Mouse (Mus musculus) megakaryocyte, adult 5-6 weeks (primary cell): ENCODE data around the gene Tmem255b. TPM values are rescaled to one million over a fixed set of nuclear protein-coding genes. Genes with fewer than 3 reads are reported as not detected.

Experiments
- ATAC-seq: 2 replicates; pipeline ENCODE4 v1.8.0; 2016; ENCODE audit warnings: mild to moderate bottlenecking, inconsistent platforms; ENCODE audit not compliant: poor library complexity, severe bottlenecking
- total RNA-seq, 2 experiments: library from RNA; stranded (forward) in 1 of 2; stranded (reverse) in 1 of 2; fragments of 153-499, 151-499 nt in 1 of 2; fragments of 221-1000, 200-1000 nt in 1 of 2; gene quantifications; 2 replicates each; pipeline versions ENCODE4 v1.2.3 to v1.2.4; 2015 to 2017

Gene Tmem255b
- total RNA-seq, 2 experiments from 2014 or later, result not detected

- ATAC-seq, result no peak
Observed at GRCm38 (mm10) chr8:13489986-13490910, 55.3 kb downstream of the Tmem255b start.

GRCm38 (mm10) chr8:13491491-13492010 lies 56.6 kb downstream of the Tmem255b start:
- no peak for ATAC-seq

- no peak for ATAC-seq
Observed at GRCm38 (mm10) chr8:13492198-13492995, 57.4 kb downstream of the Tmem255b start.

- ATAC-seq, result no peak
Observed at GRCm38 (mm10) chr8:13493011-13493410, 58.0 kb downstream of the Tmem255b start.

- ATAC-seq, result peak; percentile 33; the same call in 1 of the 2 replicates
Observed at GRCm38 (mm10) chr8:13493858-13494631, 59.1 kb downstream of the Tmem255b start, which contains the start of gene Gas6. Gene Gas6, minus strand, starts transcription at chr8:13494490.

GRCm38 (mm10) chr8:13501221-13501620 lies 66.2 kb downstream of the Tmem255b start:
- ATAC-seq, result no peak

GRCm38 (mm10) chr8:13503936-13504606 lies 69.1 kb downstream of the Tmem255b start:
- no peak for ATAC-seq

- no peak for ATAC-seq
Observed at GRCm38 (mm10) chr8:13504894-13505674, 70.1 kb downstream of the Tmem255b start.

GRCm38 (mm10) chr8:13506849-13507248 lies 71.9 kb downstream of the Tmem255b start:
- ATAC-seq, result no peak

GRCm38 (mm10) chr8:13507284-13507937 lies 72.4 kb downstream of the Tmem255b start:
- no peak for ATAC-seq

GRCm38 (mm10) chr8:13512016-13512415 lies 77.0 kb downstream of the Tmem255b start:
- no peak for ATAC-seq

- no peak for ATAC-seq
Observed at GRCm38 (mm10) chr8:13512677-13513076, 77.7 kb downstream of the Tmem255b start.

GRCm38 (mm10) chr8:13513556-13514370 lies 78.8 kb downstream of the Tmem255b start:
- no peak for ATAC-seq

- ATAC-seq, result no peak
Observed at GRCm38 (mm10) chr8:13516011-13516442, 81.0 kb downstream of the Tmem255b start.

- no peak for ATAC-seq
Observed at GRCm38 (mm10) chr8:13516728-13517127, 81.7 kb downstream of the Tmem255b start.

GRCm38 (mm10) chr8:13517284-13517781 lies 82.3 kb downstream of the Tmem255b start:
- no peak for ATAC-seq
